Mouse (Mus musculus) midbrain, embryonic 16.5 days (tissue): ENCODE measurements around the gene Trim7. TPM values are rescaled to one million over a fixed set of nuclear protein-coding genes. Genes with fewer than 3 reads are reported as not detected.

Experiments
- ATAC-seq: fragments of 200-750 bp; cut with Nextera tagmentation; 2 replicates; pipeline ENCODE4 v1.8.0; 2017; ENCODE audit warnings: moderate TSS enrichment
- H3K27ac ChIP-seq: fragments of 300-500 bp; sonication (generic); 2 replicates; pipeline ENCODE4 v1.5.1; 2014; ENCODE audit warnings: mild to moderate bottlenecking, low read length, mixed read lengths
- H3K27me3 ChIP-seq: fragments of 300-500 bp; sonication (generic); 2 replicates; pipeline ENCODE4 v1.6.1; 2014; ENCODE audit warnings: low read depth, low read length, mixed read lengths; ENCODE audit not compliant: control insufficient read depth, insufficient read depth
- H3K36me3 ChIP-seq: fragments of 300-500 bp; sonication (generic); 2 replicates; pipeline ENCODE4 v1.6.1; 2014; ENCODE audit warnings: mild to moderate bottlenecking, low read length, moderate library complexity, mixed read lengths; ENCODE audit not compliant: control insufficient read depth, insufficient read depth
- H3K4me1 ChIP-seq: fragments of 300-500 bp; sonication (generic); 2 replicates; pipeline ENCODE4 v1.6.1; 2014; ENCODE audit warnings: mild to moderate bottlenecking, low read length, mixed read lengths; ENCODE audit not compliant: control insufficient read depth, insufficient read depth
- H3K4me2 ChIP-seq: fragments of 300-500 bp; sonication (generic); 2 replicates; pipeline ENCODE4 v1.6.1; 2014; ENCODE audit warnings: mild to moderate bottlenecking, low read length, mixed read lengths
- H3K4me3 ChIP-seq: fragments of 300-500 bp; sonication (generic); 2 replicates; pipeline ENCODE4 v1.5.1; 2014; ENCODE audit warnings: low read depth, mild to moderate bottlenecking, low read length, moderate library complexity, mixed read lengths
- H3K9ac ChIP-seq: fragments of 300-500 bp; sonication (generic); 2 replicates; pipeline ENCODE4 v1.6.1; 2014; ENCODE audit warnings: low read depth, low read length, mixed read lengths
- H3K9me3 ChIP-seq: fragments of 300-500 bp; sonication (generic); replicated peaks from 2 replicates; pipeline ENCODE4 v1.6.1; 2014; ENCODE audit warnings: mild to moderate bottlenecking, low read length, mixed read lengths; ENCODE audit not compliant: control insufficient read depth, poor library complexity, severe bottlenecking
- WGBS: fragments of 180-500 bp; shearing (Covaris S2); extraction: QIAGEN DNeasy Blood & Tissue Kit; methylation state at CpG from one replicate; pipeline ENCODE4 v1.1.7; 2014; 5-methylcytosine and 5-hydroxymethylcytosine counted together
- polyA plus RNA-seq: library from polyadenylated mRNA; unstranded; fragments of >200 nt; fragmentation: Nextera tagmentation; extraction: Ambion mirVana; gene quantifications from 2 replicates; pipeline ENCODE4 v1.2.1, GENCODE M21; 2015

The Trim7 gene
- polyA plus RNA-seq, 1 experiment from 2014 or later: 3.6 TPM

- no peak overlapping the region for H3K4me2 ChIP-seq
- H3K4me1 ChIP-seq: no peaks in the 10 kb centered on the region; the same call in 1 of the 2 replicates
- no peaks in the 10 kb centered on the region for H3K9me3 ChIP-seq
- no peak overlapping the region for H3K9ac ChIP-seq
- H3K36me3 ChIP-seq: peaks cover 56% of the 10 kb centered on the region
- no peak overlapping the region for H3K4me3 ChIP-seq
- no peak for ATAC-seq
- H3K27ac ChIP-seq: no peak overlapping the region
- no peaks in the 10 kb centered on the region for H3K27me3 ChIP-seq
These were observed 17.7 kb upstream of the Trim7 start for GRCm38 (mm10) chr11:48808304-48808646.

- Histone ChIP-seq H3K27me3 (no peaks in the 10 kb centered on the region), H3K4me3 (no peak overlapping the region), H3K4me2 (no peak overlapping the region), H3K9me3 (no peaks in the 10 kb centered on the region), H3K4me1 (peaks cover 5% of the 10 kb centered on the region), H3K36me3 (peaks cover 52% of the 10 kb centered on the region), H3K27ac (no peak overlapping the region), H3K9ac (no peak overlapping the region)
- WGBS: 58% methylated on average over 16 of the region's 16 CpGs
- no peak for ATAC-seq
These were observed 17.1 kb upstream of the Trim7 start for GRCm38 (mm10) chr11:48808737-48809433.

GRCm38 (mm10) chr11:48809434-48809830, 16.5 kb upstream of the Trim7 start:
- 52% methylated on average over 4 of the region's 4 CpGs for WGBS
- Histone ChIP-seq H3K4me1 (peaks cover 9% of the 10 kb centered on the region), H3K9me3 (no peaks in the 10 kb centered on the region), H3K9ac (no peak overlapping the region), H3K27ac (no peak overlapping the region), H3K4me3 (no peak overlapping the region), H3K36me3 (peaks cover 48% of the 10 kb centered on the region), H3K4me2 (no peak overlapping the region), H3K27me3 (no peaks in the 10 kb centered on the region)
- no peak for ATAC-seq

GRCm38 (mm10) chr11:48810142-48810541, 15.8 kb upstream of the Trim7 start:
- H3K4me1 ChIP-seq: peaks cover 16% of the 10 kb centered on the region
- no peak overlapping the region for H3K4me2 ChIP-seq
- no peaks in the 10 kb centered on the region for H3K9me3 ChIP-seq
- peaks cover 46% of the 10 kb centered on the region for H3K36me3 ChIP-seq
- ATAC-seq: no peak
- H3K4me3 ChIP-seq: no peak overlapping the region
- H3K9ac ChIP-seq: no peak overlapping the region
- no peaks in the 10 kb centered on the region for H3K27me3 ChIP-seq
- H3K27ac ChIP-seq: no peak overlapping the region
- 92% methylated on average over 2 of the region's 2 CpGs for WGBS

- ATAC-seq: no peak
- Histone ChIP-seq H3K9me3 (no peaks in the 10 kb centered on the region), H3K36me3 (peaks cover 18% of the 10 kb centered on the region), H3K4me3 (no peak overlapping the region), H3K27ac (no peak overlapping the region), H3K9ac (no peak overlapping the region), H3K27me3 (no peaks in the 10 kb centered on the region), H3K4me2 (no peak overlapping the region), H3K4me1 (peaks cover 32% of the 10 kb centered on the region)
These were observed 12.2 kb upstream of the Trim7 start for GRCm38 (mm10) chr11:48813782-48814181.

- Histone ChIP-seq H3K27ac (no peak overlapping the region; the same call in 1 of the 2 replicates), H3K9ac (peak overlapping the region; percentile 88), H3K4me1 (peaks cover 32% of the 10 kb centered on the region), H3K4me2 (peak overlapping the region; percentile 83), H3K4me3 (peak overlapping the region; percentile 79), H3K36me3 (peaks cover 14% of the 10 kb centered on the region), H3K27me3 (no peaks in the 10 kb centered on the region), H3K9me3 (no peaks in the 10 kb centered on the region)
- no peak for ATAC-seq
- 82% methylated on average over 16 of the region's 16 CpGs for WGBS
These were observed 10.1 kb upstream of the Trim7 start for GRCm38 (mm10) chr11:48815851-48816250.

- 3% methylated on average over 21 of the region's 23 CpGs for WGBS
- H3K27ac ChIP-seq: peak overlapping the region; percentile 75
- no peaks in the 10 kb centered on the region for H3K9me3 ChIP-seq
- H3K4me2 ChIP-seq: peak overlapping the region; percentile 83
- peaks cover 32% of the 10 kb centered on the region for H3K4me1 ChIP-seq
- H3K4me3 ChIP-seq: peak overlapping the region; percentile 79
- H3K9ac ChIP-seq: peak overlapping the region; percentile 88
- peaks cover 14% of the 10 kb centered on the region for H3K36me3 ChIP-seq
- peak; percentile 78 for ATAC-seq
- no peaks in the 10 kb centered on the region for H3K27me3 ChIP-seq
These were observed 9.6 kb upstream of the Trim7 start for GRCm38 (mm10) chr11:48816281-48816781.

GRCm38 (mm10) chr11:48816800-48817665, 8.9 kb upstream of the Trim7 start, which contains the start of gene Trim41:
Gene Trim41 (minus strand): TSS chr11:48817353.
- Histone ChIP-seq H3K27me3 (no peaks in the 10 kb centered on the region), H3K4me2 (peak within 1 kb of the TSS; percentile 89), H3K9ac (peak within 1 kb of the TSS; percentile 89), H3K9me3 (no peaks in the 10 kb centered on the region), H3K27ac (peak within 1 kb of the TSS; percentile 98), H3K4me1 (peaks cover 32% of the 10 kb centered on the region), H3K4me3 (peak within 1 kb of the TSS; percentile 79), H3K36me3 (peaks cover 7% of the 10 kb centered on the region)
- under 1% methylated on average over 68 of the region's 77 CpGs for WGBS
- ATAC-seq: peak; percentile 97

GRCm38 (mm10) chr11:48817794-48818193, 8.1 kb upstream of the Trim7 start:
- 3% methylated on average over 9 of the region's 9 CpGs for WGBS
- peak; percentile 3; the same call in 1 of the 2 replicates for ATAC-seq
- peak overlapping the region; percentile 89 for H3K4me2 ChIP-seq

More at GRCm38 (mm10) chr11:48817794-48818193, 8.1 kb upstream of the Trim7 start:
- peak overlapping the region; percentile 89 for H3K9ac ChIP-seq
- H3K27me3 ChIP-seq: peaks cover 3% of the 10 kb centered on the region; the same call in 1 of the 2 replicates
- H3K9me3 ChIP-seq: no peaks in the 10 kb centered on the region
- peak overlapping the region; percentile 98; the same call in 1 of the 2 replicates for H3K27ac ChIP-seq
- peak overlapping the region; percentile 79 for H3K4me3 ChIP-seq
- H3K36me3 ChIP-seq: 0 out of 2 replicates have a peak, but pooled peaks cover 3% of the 10 kb centered on the region
- peaks cover 33% of the 10 kb centered on the region for H3K4me1 ChIP-seq
